Mouse (Mus musculus) small intestine, adult 2 months (tissue): Measurements from ENCODE around the gene Espn. TPM values are rescaled to one million over a fixed set of nuclear protein-coding genes. Genes with fewer than 3 reads are reported as not detected.

Experiments
- H3K27ac ChIP-seq: fragments of 200-500 bp; 2 replicates; pipeline ENCODE4 v1.5.1; 2012; ENCODE audit warnings: low read depth, low read length, control low read depth, inconsistent platforms; ENCODE audit not compliant: insufficient read depth
- H3K27me3 ChIP-seq: fragments of 200-500 bp; 2 replicates; pipeline ENCODE4 v1.6.1; 2012; ENCODE audit warnings: mild to moderate bottlenecking, moderate library complexity, low read length, inconsistent platforms; ENCODE audit not compliant: control insufficient read depth, insufficient read depth
- H3K36me3 ChIP-seq: fragments of 200-500 bp; 2 replicates; pipeline ENCODE4 v1.6.1; 2012; ENCODE audit warnings: mild to moderate bottlenecking, low read length, control low read depth, inconsistent platforms; ENCODE audit not compliant: control insufficient read depth, insufficient read depth
- H3K4me1 ChIP-seq: fragments of 200-500 bp; 2 replicates; pipeline ENCODE4 v1.6.1; 2012; ENCODE audit warnings: low read length, inconsistent platforms, mixed read lengths; ENCODE audit not compliant: control insufficient read depth, insufficient read depth, insufficient read length
- H3K4me3 ChIP-seq: fragments of 200-500 bp; 2 replicates; pipeline ENCODE4 v1.5.1; 2012; ENCODE audit warnings: low read depth, mild to moderate bottlenecking, control low read depth, inconsistent platforms, low read length, moderate library complexity
- CTCF ChIP-seq: fragments of 200-500 bp; IDR thresholded peaks from 2 replicates; pipeline ENCODE4 v1.5.1; 2012; ENCODE audit warnings: low read depth, mild to moderate bottlenecking, control low read depth, inconsistent platforms, low read length, moderate library complexity, mixed read lengths; ENCODE audit not compliant: insufficient replicate concordance, insufficient read length; ENCODE audit errors: extremely low read depth
- POLR2A ChIP-seq: fragments of 200-500 bp; IDR thresholded peaks from 2 replicates; pipeline ENCODE4 v1.6.1; 2012; ENCODE audit warnings: low read depth, mild to moderate bottlenecking, control low read depth, inconsistent platforms, low read length, moderate library complexity
- WGBS: fragments of 180-500 bp; shearing (Covaris S2); methylation state at CpG from one replicate; pipeline ENCODE4 v1.1.7; 2018; 5-methylcytosine and 5-hydroxymethylcytosine counted together
- polyA plus RNA-seq: library from polyadenylated mRNA; depleted of rRNA; stranded (reverse); fragments of >200 nt; gene quantifications from 2 replicates; pipeline ENCODE4 v1.2.3, GENCODE M21; 2012

The Espn gene
- polyA plus RNA-seq, 1 experiment: 572 TPM

GRCm38 (mm10) chr4:152146033-152146827, 5.9 kb downstream of the Espn start:
- WGBS: 66% methylated on average over 11 of the region's 11 CpGs
- Histone ChIP-seq H3K27ac (no peak overlapping the region), H3K4me3 (no peak overlapping the region), H3K36me3 (no peaks in the 10 kb centered on the region), H3K4me1 (no peaks in the 10 kb centered on the region; the same call in 1 of the 2 replicates), H3K27me3 (no peaks in the 10 kb centered on the region)
- TF ChIP-seq POLR2A (no peak), CTCF (no peak)

- Histone ChIP-seq H3K4me1 (no peaks in the 10 kb centered on the region; the same call in 1 of the 2 replicates), H3K36me3 (no peaks in the 10 kb centered on the region), H3K27ac (no peak overlapping the region), H3K4me3 (no peak overlapping the region), H3K27me3 (no peaks in the 10 kb centered on the region)
- TF ChIP-seq CTCF (no peak), POLR2A (no peak)
- WGBS: 31% methylated on average over 10 of the region's 10 CpGs
Measured at GRCm38 (mm10) chr4:152145473-152145872, 6.7 kb downstream of the Espn start.

- Histone ChIP-seq H3K27me3 (no peaks in the 10 kb centered on the region), H3K4me1 (peaks cover 5% of the 10 kb centered on the region), H3K4me3 (no peak overlapping the region), H3K36me3 (no peaks in the 10 kb centered on the region), H3K27ac (no peak overlapping the region)
- 28% methylated on average over 1 of the region's 1 CpGs for whole genome bisulfite sequencing
- TF ChIP-seq CTCF (no peak), POLR2A (no peak)
Measured at GRCm38 (mm10) chr4:152143632-152144031, 8.5 kb downstream of the Espn start.

- Histone ChIP-seq H3K4me1 (peaks cover 15% of the 10 kb centered on the region), H3K36me3 (no peaks in the 10 kb centered on the region), H3K27ac (no peak overlapping the region), H3K4me3 (no peak overlapping the region), H3K27me3 (no peaks in the 10 kb centered on the region)
- no peak for TF ChIP-seq CTCF
- no peak for TF ChIP-seq POLR2A
- WGBS: 78% methylated on average over 8 of the region's 8 CpGs
Measured at GRCm38 (mm10) chr4:152141521-152142135, 10.5 kb downstream of the Espn start.

GRCm38 (mm10) chr4:152140441-152140840, 11.7 kb downstream of the Espn start:
- TF ChIP-seq CTCF (peak; percentile 70; the same call in 1 of the 2 replicates), POLR2A (no peak)
- Histone ChIP-seq H3K27me3 (no peaks in the 10 kb centered on the region), H3K4me1 (peaks cover 25% of the 10 kb centered on the region), H3K27ac (no peak overlapping the region), H3K4me3 (no peak overlapping the region), H3K36me3 (no peaks in the 10 kb centered on the region)
- 27% methylated on average over 6 of the region's 6 CpGs for WGBS

GRCm38 (mm10) chr4:152138497-152139260, 13.5 kb downstream of the Espn start:
- H3K4me3 ChIP-seq: peak overlapping the region; percentile 66
- peaks cover 33% of the 10 kb centered on the region for H3K4me1 ChIP-seq
- WGBS: under 1% methylated on average over 51 of the region's 51 CpGs
- H3K27me3 ChIP-seq: no peaks in the 10 kb centered on the region
- 0 out of 2 replicates have a peak overlapping the region, but pooled peaks have one; percentile 21 for H3K27ac ChIP-seq
- no peak; the same call in 1 of the 2 replicates for TF ChIP-seq POLR2A
- TF ChIP-seq CTCF: peak; percentile 93
- H3K36me3 ChIP-seq: no peaks in the 10 kb centered on the region
